Mouse (Mus musculus): ENCODE results near the gene Gm49450.

- TF ChIP-seq CTCF (IDR thresholded peaks at IDR 0.05; ENCODE audit: extremely low read depth, insufficient read depth, low read length) (no peak), POLR2A (IDR thresholded peaks at IDR 0.05; ENCODE audit: extremely low read depth, insufficient read depth, low read length) (no peak)
These were observed 65.8 kb downstream of the Gm49450 start for GRCm38 (mm10) chr15:98887526-98887925.
